Mouse (Mus musculus) CD4-positive, CD25-positive, alpha-beta regulatory T cell, adult 9 weeks (primary cell): ENCODE measurements around the gene Zfp984. TPM values are rescaled to one million over a fixed set of nuclear protein-coding genes. Genes with fewer than 3 reads are reported as not detected.

Experiments
- polyA plus RNA-seq: library from polyadenylated mRNA; unstranded; fragments of 100-300 nt; shearing (Covaris generic); gene quantifications from one replicate; pipeline ENCODE4 v1.2.1, GENCODE M21; 2017

Zfp984 gene
- 31.9 TPM for polyA plus RNA-seq

DNA sequence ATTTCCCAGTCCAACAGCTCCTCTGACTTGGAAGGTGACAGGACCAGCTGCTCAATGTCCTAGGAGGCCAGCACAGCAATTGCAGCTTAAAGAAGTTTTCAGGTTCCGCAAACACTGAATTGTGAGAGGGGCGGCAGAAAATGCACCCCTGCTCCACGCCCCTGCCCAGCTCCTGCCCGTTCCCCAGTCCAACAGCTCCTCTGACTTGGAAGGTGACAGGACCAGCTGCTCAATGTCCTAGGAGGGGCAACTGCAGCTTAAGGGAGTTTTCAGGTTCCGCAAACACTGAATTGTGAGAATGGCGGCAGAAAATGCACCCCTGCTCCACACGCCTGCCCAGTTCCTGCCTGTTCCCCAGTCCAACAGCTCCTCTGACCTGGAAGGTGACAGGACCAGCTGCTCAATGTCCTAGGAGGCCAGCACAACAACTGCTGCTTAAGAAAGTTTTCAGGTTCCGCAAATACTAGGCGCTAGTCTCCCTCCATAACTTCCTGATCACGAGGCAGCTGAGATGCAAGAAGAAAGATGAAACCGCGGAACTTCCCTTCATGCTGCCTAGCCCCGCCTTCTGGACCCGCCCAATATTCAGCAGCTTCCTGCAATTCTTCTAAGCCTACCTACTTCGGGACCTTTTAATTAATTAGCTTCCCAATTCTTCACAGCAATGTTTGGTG, at the start of gene Zfp984:
Gene Zfp984 (minus strand): TSS at position 497 of the 674 bp plus-strand sequence.

DNA sequence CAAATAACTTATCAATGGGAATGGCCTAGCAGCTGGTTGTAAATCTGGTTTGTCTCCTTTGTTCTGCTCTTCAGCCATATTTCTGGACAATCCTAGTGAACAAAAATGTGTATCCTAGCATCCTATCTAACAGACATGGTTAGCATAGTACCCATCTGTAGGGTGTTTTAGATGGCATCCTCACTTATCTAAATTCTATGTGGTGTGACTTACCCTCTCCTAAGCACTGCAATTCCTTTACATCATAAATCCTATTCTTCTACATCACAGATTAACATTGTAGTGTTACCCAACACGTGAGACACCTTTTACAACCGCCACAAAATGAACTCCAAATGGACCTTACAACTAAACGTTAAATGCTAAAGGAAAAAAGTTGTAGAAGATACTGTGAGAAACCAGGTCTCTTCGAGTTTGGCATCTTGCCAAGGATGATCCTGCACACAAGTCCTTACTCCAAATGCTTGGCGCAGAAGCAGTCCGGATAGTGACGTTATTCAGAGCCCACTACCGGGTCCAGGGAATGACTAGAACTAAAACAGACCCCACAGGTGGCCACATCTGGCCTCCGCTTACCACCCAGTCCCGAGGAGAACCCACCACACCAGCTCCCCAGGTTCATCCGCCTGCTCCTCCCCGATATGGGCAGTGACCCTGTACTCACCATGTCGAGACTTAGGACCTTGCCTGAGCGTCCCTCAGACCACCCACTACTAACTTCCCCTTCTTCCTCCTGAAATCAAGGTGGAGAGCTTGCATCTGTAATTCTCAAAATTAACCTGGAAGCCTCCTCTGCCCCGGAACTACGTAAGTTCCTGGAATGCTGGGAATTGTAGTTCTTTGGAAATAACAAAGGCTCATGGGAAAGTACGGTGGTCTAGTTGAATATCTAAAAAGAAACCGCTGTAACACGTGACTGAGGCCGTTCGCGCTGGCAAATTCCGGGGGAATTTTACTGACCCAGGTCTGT, 38.3 kb upstream of the Zfp984 start, which contains the start of gene Zfp933:
Gene Zfp933 (minus strand): TSS at position 753 of the 970 bp plus-strand sequence.

Other genes starting within 250 kb of the Zfp984 start
- 0.32 TPM for gene Zfp979, start 167.3 kb downstream of the Zfp984 start, polyA plus RNA-seq
- 0.10 TPM for gene Zfp534, start 107.2 kb downstream of the Zfp984 start, polyA plus RNA-seq
- gene Zfp933, start 38.6 kb upstream of the Zfp984 start, polyA plus RNA-seq, result 7.4 TPM
- gene Miip, start 59.0 kb upstream of the Zfp984 start, polyA plus RNA-seq, result 125 TPM
- 5.5 TPM for gene Fv1, start 59.2 kb upstream of the Zfp984 start, polyA plus RNA-seq
- gene Mfn2, start 94.9 kb upstream of the Zfp984 start, polyA plus RNA-seq, result 55.3 TPM
- gene Plod1, start 127.0 kb upstream of the Zfp984 start, polyA plus RNA-seq, result 9.9 TPM
- gene 2510039O18Rik, start 131.1 kb upstream of the Zfp984 start, polyA plus RNA-seq, result 3.3 TPM
- not detected for gene Nppb, start 176.0 kb upstream of the Zfp984 start, polyA plus RNA-seq
- not detected for gene Nppa, start 190.9 kb upstream of the Zfp984 start, polyA plus RNA-seq
- 10.0 TPM for gene Clcn6, start 229.0 kb upstream of the Zfp984 start, polyA plus RNA-seq
- gene Mthfr, start 229.3 kb upstream of the Zfp984 start, polyA plus RNA-seq, result 20.9 TPM